Mouse (Mus musculus) retina, postnatal 1 day (tissue): ENCODE measurements around the gene Dnmt1.
A peak's percentile ranks its signal among the peaks of the same experiment; 100 is the strongest.

Experiments
- DNase-seq: peaks from one replicate; pipeline ENCODE4 v3.0.0-alpha.2; 2012

Dnmt1 gene

GRCm38 (mm10) chr9:20909948-20910347, 49.7 kb downstream of the Dnmt1 start:
- DNase-seq = no peak

DNA sequence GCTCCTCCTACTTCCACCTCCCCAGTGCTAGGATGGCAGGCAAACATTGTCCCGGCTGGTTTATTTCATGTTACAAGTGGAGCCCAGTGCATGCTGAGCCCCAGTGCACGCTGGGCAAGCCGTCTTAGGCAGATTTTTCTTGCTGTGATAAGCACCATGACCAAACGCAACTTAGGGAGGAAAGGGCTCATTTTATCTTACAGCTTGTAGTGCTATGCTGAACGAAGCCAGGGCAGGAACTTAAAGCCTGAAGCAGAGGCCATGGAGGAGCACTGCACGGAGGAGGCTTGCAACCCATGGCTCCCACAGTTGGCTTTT, 57.6 kb downstream of the Dnmt1 start:
- DNase-seq = no peak

- peak; percentile 78 for DNase-seq
Measured at GRCm38 (mm10) chr9:20901466-20902173, 58.1 kb downstream of the Dnmt1 start.

DNA sequence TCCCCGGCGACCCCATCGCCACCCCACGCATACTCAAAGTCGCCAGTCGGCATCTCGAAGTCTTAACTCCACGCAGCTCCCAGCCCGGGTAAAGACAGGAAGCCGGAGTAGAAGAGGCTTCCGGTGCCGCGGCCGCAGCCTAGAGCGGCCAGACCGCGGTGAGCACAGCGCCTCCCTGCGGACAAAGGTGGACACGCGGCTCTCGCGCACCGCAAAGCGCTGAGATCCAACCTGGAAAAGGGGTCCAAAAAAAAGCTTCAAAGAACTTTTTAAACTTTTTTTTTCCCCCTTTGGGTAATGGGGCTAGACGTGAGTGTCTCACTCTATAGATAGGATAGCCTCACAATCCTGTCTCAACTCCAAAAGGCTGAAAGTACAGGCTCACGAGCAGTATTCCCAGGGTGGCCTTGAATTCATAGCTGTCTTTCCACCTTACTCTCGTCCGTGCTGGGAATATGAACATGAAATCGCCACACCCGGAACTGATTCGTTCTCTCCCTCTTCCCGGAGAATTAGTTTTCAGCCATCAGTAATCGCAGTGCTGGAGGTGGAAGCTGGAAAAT, 61.1 kb downstream of the Dnmt1 start, which contains the start of gene Eif3g:
Eif3g (minus strand) TSS at position 113 of the 563 bp plus-strand sequence.
- peak; percentile 93 for DNase-seq

DNA sequence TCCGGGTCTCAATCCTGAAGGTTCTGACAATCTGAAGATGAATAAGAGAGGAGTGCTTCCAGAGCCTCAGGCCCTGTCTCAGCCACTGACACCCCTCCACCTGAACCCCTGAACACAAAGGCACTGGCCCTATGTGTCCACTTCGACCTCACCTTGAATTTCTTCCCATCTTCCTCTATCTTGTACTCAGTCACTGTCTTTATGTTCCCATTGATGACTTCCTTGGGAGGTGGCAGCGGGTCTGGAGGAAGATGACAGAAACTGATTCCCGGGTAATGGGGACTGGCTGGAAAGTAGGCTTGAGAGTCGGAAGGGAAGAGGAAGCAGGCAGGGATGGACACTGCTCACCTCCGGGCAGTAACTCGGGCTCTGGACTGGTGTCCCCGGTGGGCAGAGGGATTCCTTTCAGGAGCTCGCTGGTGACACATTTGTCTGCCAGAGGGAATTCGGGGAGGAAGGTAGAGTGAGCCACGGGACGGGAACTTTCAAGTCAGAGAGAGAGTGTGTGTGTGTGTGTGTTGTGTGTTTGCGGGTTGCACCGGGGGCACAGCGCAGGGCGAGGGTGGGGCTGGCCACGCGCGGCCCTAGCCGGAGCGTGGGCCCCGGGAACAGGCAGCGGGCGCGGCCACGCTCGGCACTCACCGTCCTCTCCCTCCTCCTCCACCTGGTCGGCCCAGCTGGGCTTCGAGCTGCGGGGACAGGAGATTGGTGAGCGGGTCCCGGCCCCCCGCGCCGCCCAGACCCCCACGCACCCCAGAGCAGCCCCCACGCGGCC, 61.8 kb downstream of the Dnmt1 start:
- no peak for DNase-seq

GRCm38 (mm10) chr9:20895382-20895781, 64.3 kb downstream of the Dnmt1 start:
- no peak for DNase-seq

DNA sequence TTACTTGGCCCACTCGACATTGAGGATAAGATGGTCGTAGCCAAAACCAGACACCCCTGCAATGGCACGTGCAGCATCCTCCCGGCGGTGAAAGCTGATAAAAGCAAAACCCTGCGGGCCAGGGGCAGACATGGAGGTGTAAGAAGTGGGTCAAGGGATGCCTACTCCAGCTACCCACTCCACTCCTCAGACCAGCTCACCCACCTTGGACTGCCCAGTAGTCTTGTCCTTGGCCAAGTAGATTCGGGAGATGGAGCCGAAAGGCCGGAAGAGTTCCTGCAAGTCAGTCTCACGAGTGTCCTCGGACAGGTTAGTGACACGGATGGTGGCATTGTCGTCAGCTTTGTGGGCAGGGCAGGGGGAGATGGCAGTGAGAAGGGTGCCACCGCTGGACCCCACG, 65.1 kb downstream of the Dnmt1 start:
- DNase-seq = no peak

DNA sequence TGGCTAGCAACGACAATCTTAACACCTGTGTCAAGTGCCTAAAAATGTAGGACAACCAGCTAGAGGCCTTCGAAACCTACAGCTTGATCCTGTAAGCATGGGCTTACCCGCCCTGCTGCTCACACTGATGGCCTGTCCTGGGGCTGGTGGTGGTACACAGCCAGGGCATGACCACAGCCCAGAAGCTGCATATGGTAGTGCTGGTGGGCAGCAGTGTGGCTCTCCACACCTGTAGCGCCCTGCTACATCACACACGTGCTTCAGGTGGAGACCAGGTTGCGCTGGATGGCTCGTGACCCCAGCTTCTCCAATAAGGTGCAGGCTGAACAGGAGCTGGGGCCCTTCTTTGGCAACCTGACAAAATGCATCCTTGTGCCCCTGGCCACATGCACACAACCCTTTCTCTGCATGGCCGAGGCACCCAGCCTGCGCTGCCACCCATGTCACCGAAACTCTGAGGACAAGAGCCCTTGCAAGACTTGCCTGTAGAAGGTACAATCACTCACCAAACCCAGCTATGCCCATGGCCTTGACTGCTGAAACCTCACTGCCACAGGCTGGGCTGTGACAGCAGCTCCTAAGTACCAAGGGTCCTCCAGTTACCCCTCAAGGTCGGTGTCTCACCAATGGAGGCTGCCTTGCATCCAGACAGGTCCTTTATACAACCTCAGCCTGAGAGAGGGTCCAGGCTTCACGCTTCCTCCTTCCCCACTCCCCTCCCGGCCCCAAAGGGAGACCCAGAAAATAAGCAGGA, 65.9 kb downstream of the Dnmt1 start:
- DNase-seq = no peak

- no peak for DNase-seq
Measured at GRCm38 (mm10) chr9:20893069-20893468, 66.6 kb downstream of the Dnmt1 start.

GRCm38 (mm10) chr9:20892104-20892653, 67.5 kb downstream of the Dnmt1 start:
- no peak for DNase-seq

GRCm38 (mm10) chr9:20891339-20892103, 68.2 kb downstream of the Dnmt1 start:
- DNase-seq = no peak

GRCm38 (mm10) chr9:20890411-20890810, 69.3 kb downstream of the Dnmt1 start:
- no peak for DNase-seq

GRCm38 (mm10) chr9:20889185-20890141, 70.2 kb downstream of the Dnmt1 start:
- DNase-seq = no peak

GRCm38 (mm10) chr9:20888386-20888765, 71.3 kb downstream of the Dnmt1 start:
- DNase-seq = no peak

DNA sequence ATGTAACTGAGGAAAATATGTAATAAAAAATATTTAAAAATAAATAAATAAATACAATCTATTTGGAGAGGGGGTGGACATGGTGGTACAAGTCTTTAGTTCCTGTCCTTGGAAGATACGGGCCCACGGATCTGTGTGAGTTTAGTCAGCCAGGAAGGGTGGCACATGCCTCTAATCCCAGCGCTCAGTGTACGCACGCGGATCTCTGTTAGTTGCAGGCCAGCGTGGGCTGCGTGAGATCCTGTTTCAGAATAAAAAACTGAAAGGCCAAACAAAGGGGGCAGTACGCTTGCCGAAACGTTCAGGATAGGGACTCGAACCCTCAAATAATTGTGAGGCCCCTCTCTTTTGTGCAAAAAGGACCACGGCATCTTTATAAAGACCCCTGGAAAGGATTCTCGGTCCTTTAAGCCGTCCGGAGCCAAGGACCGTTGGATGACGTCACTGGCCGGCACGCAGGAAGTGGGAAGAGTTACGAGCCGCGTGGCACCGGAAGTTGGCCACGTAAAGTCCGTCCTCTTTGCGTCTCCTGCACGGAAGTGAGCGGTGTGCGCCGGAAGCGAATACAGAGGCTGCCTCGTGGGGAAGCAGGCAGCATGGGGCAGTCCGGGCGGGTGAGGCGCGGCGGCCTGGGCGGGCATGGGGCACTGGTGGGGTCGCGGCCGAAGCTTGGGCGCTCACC, 71.8 kb downstream of the Dnmt1 start, which contains the start of gene Ppan:
Ppan (plus strand) TSS at position 472 of the 682 bp plus-strand sequence.
- peak; percentile 98 for DNase-seq

DNA sequence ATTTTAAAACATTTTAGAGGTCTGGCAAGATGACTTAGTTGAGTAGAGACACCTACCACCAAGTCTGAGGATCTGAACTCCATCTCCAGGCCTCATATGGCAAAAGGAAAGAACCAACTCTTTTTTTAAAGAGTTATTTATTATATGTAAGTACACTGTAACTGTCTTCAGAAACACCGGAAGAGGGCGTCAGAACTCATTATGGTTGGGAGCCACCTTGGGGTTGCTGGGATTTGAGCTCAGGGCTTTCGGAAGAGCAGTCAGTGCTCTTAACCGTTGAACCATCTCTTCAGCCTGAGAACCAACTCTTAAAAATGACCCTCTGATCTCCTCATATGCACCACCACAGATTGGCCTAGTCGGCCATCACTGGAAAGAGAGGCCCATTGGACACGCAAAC, 72.5 kb downstream of the Dnmt1 start:
- no peak for DNase-seq

DNA sequence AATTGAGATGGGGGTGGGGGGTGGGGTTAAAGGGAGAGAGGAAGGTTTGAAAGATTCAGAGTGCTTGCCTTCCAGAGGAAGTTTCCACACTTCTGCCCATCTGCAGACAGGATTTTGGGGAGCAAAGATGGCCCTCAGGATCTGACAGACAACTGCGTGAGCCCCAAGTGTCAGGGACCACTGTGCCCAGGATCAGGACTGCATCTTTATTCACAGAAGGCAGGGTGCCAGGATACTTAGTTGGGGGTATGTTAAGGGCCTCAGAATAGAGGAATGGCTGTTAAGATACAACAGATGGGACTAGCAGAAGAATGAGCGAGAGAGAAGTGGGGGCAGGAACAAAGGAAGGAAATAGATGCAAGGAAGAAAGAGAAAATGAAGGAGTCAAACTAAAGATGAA, 73.1 kb downstream of the Dnmt1 start:
- DNase-seq = no peak

DNA sequence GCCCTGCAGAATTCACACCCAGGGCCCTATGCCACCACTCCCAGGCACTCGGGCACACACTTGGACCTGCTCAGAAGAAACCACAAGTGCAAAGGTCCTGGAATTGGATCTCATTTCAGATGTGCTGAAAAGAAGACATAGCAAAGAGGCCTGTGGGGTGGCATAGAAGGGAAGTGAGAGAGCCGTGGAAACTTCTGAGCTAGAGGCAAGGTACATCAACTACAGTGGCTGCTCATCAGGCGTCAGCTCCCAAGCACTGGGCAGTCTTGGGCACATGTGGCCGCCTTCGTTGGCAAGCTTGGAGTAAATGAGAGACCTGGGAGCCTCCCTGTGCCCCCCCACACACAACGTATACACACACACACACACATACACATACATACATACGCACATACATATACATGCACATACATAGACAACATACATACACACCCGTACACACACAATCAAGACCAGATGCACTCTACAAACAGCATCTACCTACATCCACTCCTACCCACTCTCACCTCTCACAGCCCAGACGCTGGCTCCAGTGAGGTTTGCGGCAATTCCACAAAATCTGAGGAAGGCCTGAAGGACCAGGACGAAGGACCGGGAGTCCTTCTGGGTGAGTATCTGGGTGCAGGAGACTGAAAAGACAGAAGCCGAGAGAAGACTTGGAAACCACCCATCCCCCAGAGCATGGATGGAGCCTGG, 80.4 kb downstream of the Dnmt1 start, which contains the start of gene Angptl6:
Angptl6 (minus strand) TSS at position 631 of the 696 bp plus-strand sequence.
- no peak for DNase-seq

DNA sequence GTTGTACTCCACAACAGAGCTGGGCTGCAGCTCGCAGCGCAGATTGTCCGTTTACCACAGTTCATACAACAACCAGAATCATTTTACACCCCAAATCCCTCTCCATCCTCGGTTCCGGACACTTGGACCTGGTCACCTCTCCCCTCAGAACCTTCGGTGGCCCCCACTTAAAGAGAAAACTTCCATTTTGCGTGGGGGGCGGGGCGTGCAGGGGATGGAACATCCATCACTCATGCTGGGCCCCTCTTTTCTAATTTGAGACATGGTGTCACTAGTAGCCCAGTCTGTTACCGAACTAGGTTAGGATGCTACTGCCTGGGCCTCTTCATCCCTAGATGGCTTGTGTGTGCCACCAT, 81.0 kb downstream of the Dnmt1 start:
- no peak for DNase-seq
